Mouse (Mus musculus): ENCODE results near the gene Gm3435.
"Not testable (repeated sequence)": the region's sequence is repeated elsewhere in the genome, so short reads cannot be mapped to it uniquely, and the experiment has no call there.

GRCm38 (mm10) chr17:14978362-14979038 is 31.5 kb upstream of the Gm3435 start, which contains the start of the genes 9030025P20Rik and Gm3417:
- TF ChIP-seq ZNF384 (IDR thresholded peaks at IDR 0.05; ENCODE audit: low read depth, low read length); ZC3H11A (IDR thresholded peaks at IDR 0.05; ENCODE audit: borderline replicate concordance, low read depth, low read length): not testable (repeated sequence)
